Mouse (Mus musculus) ES-E14 (cell line): Measurements from ENCODE around the gene Tecr.

Experiments used
- CHD2 ChIP-seq: IDR thresholded peaks from 2 replicates; pipeline ENCODE4 v1.6.1; 2014; ENCODE audit warnings: mild to moderate bottlenecking, low read depth, low read length, inconsistent platforms
- HCFC1 ChIP-seq: IDR thresholded peaks from 2 replicates; pipeline ENCODE4 v1.6.1; 2012; ENCODE audit warnings: low read length, inconsistent platforms, borderline replicate concordance; ENCODE audit not compliant: insufficient read depth
- ZNF384 ChIP-seq: IDR thresholded peaks from 2 replicates; pipeline ENCODE4 v1.6.1; 2012; ENCODE audit warnings: low read depth, low read length, inconsistent platforms

DNA sequence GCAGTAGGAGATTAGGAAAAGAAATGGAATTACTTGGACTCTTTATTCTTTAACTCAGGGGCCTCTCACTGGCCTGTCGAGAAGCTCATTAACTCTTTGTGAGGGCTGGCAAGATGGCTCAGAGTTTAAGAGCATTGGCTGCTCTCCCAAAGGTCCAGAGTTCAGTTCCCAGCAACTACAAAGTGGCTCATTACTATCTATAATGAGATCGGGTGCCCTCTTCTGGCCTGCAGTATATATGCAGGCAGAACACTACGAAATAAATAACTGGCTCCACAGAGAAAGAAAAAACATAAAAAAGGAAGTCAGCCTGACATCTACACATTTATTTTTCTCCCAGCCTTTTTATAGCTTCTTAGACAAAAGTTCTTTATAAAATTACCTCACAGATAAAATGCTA, 11.4 kb downstream of the Tecr start:
- TF ChIP-seq ZNF384 = no peak
- TF ChIP-seq HCFC1 = no peak
- no peak for TF ChIP-seq CHD2
